Mouse (Mus musculus) forebrain, embryonic 11.5 days (tissue): ENCODE measurements at regions not wholly inside any gene's neighbourhood (a gene's known extent, or its start where the extent isn't known, plus 50 kb on each side); places are given as distances from the start of the nearest gene placed in this dataset.

Experiments used
- ATAC-seq: fragments of 200-750 bp; cut with Nextera tagmentation; replicated peaks from 2 replicates; pipeline ENCODE4 v1.8.0; 2017; ENCODE audit warnings: moderate TSS enrichment; ENCODE audit not compliant: low FRiP score
- DNase-seq: peaks from one replicate; pipeline ENCODE4 v3.0.0-alpha.2; 2017; ENCODE audit warnings: low spot score
- H3K27ac ChIP-seq: fragments of 300-500 bp; sonication (generic); 2 replicates; pipeline ENCODE4 v1.5.1; 2014; ENCODE audit warnings: low read depth, low read length
- H3K27me3 ChIP-seq: fragments of 300-500 bp; sonication (generic); 2 replicates; pipeline ENCODE4 v1.6.1; 2014; ENCODE audit warnings: mild to moderate bottlenecking, low read length, mixed read lengths; ENCODE audit not compliant: control insufficient read depth, insufficient read depth
- H3K36me3 ChIP-seq: fragments of 300-500 bp; sonication (generic); 2 replicates; pipeline ENCODE4 v1.6.1; 2014; ENCODE audit warnings: mild to moderate bottlenecking, low read length, moderate library complexity, mixed read lengths; ENCODE audit not compliant: control insufficient read depth, insufficient read depth
- H3K4me1 ChIP-seq: fragments of 300-500 bp; sonication (generic); replicated peaks from 2 replicates; pipeline ENCODE4 v1.6.1; 2014; ENCODE audit warnings: low read length, mixed read lengths; ENCODE audit not compliant: control insufficient read depth, insufficient read depth
- H3K4me2 ChIP-seq: fragments of 300-500 bp; sonication (generic); 2 replicates; pipeline ENCODE4 v1.6.1; 2014; ENCODE audit warnings: low read depth, mild to moderate bottlenecking, low read length, moderate library complexity, mixed read lengths; ENCODE audit not compliant: severe bottlenecking
- H3K4me3 ChIP-seq: fragments of 300-500 bp; sonication (generic); 2 replicates; pipeline ENCODE4 v1.5.1; 2014; ENCODE audit warnings: low read depth, low read length
- H3K9ac ChIP-seq: fragments of 300-500 bp; sonication (generic); 2 replicates; pipeline ENCODE4 v1.6.1; 2014; ENCODE audit warnings: low read length
- H3K9me3 ChIP-seq: fragments of 300-500 bp; sonication (generic); 2 replicates; pipeline ENCODE4 v1.6.1; 2016; ENCODE audit warnings: low read length, mixed read lengths; ENCODE audit not compliant: control insufficient read depth
- WGBS: fragments of 180-500 bp; shearing (Covaris S2); extraction: QIAGEN DNeasy Blood & Tissue Kit; methylation state at CpG from one replicate; pipeline ENCODE4 v1.1.7; 2014; 5-methylcytosine and 5-hydroxymethylcytosine counted together

DNA sequence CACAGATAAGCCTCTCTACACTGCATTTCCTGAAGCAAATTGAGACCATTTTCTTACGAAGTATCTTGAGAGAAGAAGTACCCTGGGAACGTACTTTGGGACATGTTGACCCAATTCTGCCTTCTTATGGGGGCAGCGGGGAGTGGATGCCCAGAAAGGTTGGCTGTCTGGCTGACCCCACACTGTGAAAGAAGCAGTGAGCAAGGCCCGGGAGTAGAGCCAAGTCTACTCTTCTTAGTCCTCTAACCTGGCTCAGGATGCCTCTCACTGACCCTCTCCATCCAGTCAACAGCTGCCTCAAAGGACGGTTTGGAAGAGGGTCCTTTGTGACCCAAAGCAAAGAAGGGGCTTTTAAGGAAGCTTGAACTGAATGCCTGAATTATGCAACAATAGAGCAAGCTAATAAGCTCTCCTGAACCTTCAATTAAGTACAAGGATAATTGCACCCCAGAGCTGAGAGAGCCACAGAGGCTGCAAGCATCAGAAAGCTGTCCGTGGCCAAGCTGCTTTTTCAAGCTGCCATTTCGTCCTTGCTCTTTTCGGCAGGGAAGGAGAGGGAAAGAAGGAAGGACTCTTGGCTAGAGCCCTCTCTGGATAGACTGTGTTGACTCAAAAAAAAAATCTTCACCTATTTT is 70.3 kb downstream of the Pctp start:
- Histone ChIP-seq H3K4me3 (no peak overlapping the region), H3K27me3 (peaks cover 2% of the 10 kb centered on the region; the same call in 1 of the 2 replicates), H3K4me1 (peaks cover 7% of the 10 kb centered on the region; the same call in 1 of the 2 replicates), H3K4me2 (no peak overlapping the region; the same call in 1 of the 2 replicates), H3K9me3 (no peaks in the 10 kb centered on the region), H3K27ac (no peak overlapping the region), H3K36me3 (no peaks in the 10 kb centered on the region), H3K9ac (no peak overlapping the region)
- WGBS: 26% methylated on average over 8 of the region's 8 CpGs
- no peak for ATAC-seq
- no peak for DNase-seq

GRCm38 (mm10) chr11:89929115-89929988 is 73.3 kb downstream of the Pctp start:
- H3K9ac ChIP-seq: no peak overlapping the region
- DNase-seq: no peak
- H3K4me3 ChIP-seq: no peak overlapping the region
- H3K4me2 ChIP-seq: no peak overlapping the region
- no peak overlapping the region for H3K27ac ChIP-seq
- no peak for ATAC-seq
- H3K36me3 ChIP-seq: no peaks in the 10 kb centered on the region
- H3K4me1 ChIP-seq: peaks cover 7% of the 10 kb centered on the region; the same call in 1 of the 2 replicates
- H3K9me3 ChIP-seq: no peaks in the 10 kb centered on the region
- peaks cover under 1% of the 10 kb centered on the region; the same call in 1 of the 2 replicates for H3K27me3 ChIP-seq
- 87% methylated on average over 12 of the region's 12 CpGs for WGBS

DNA sequence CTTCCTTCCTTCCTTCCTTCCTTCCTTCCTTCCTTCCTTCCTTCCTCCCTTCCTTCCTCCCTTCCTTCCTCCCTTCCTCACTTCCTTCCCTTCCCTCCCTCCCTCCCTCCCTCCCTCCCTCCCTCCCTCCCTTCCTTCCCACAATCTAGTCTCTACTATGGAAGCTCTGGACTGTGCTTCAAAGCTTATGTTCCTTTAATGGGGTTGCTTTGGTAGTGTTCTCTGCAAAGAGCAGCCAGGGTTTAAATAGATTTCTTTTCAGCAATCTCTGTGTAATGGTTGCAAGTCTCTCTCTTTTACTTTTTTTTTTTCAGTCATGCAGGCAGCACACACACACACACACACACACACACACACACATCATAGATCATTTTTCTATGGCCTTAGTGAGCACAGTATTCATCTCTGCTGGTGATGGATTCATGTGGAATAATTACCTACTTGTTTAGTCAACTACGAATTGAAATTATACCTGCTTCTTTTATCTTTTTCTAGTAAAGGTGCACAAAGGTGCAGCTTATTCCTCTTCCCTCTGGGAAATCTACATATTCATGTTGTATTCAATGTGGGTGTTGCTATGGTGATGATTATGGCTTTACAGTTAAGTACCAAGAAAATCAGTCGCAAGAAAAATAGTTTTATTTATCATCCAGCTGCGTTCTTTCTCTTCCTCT is 75.1 kb downstream of the Pctp start:
- no peaks in the 10 kb centered on the region for H3K36me3 ChIP-seq
- WGBS: 85% methylated on average over 3 of the region's 3 CpGs
- H3K4me1 ChIP-seq: peaks cover 4% of the 10 kb centered on the region; the same call in 1 of the 2 replicates
- ATAC-seq: no peak
- H3K27me3 ChIP-seq: no peaks in the 10 kb centered on the region
- no peak overlapping the region for H3K4me3 ChIP-seq
- no peak overlapping the region for H3K4me2 ChIP-seq
- H3K9me3 ChIP-seq: no peaks in the 10 kb centered on the region
- DNase-seq: no peak
- no peak overlapping the region for H3K27ac ChIP-seq
- no peak overlapping the region for H3K9ac ChIP-seq

GRCm38 (mm10) chr11:89922551-89922950 is 80.1 kb downstream of the Pctp start:
- WGBS: 93% methylated on average over 6 of the region's 6 CpGs
- Histone ChIP-seq H3K9ac (no peak overlapping the region), H3K4me3 (no peak overlapping the region), H3K4me2 (no peak overlapping the region), H3K9me3 (no peaks in the 10 kb centered on the region), H3K27me3 (no peaks in the 10 kb centered on the region), H3K36me3 (no peaks in the 10 kb centered on the region), H3K4me1 (no peaks in the 10 kb centered on the region), H3K27ac (no peak overlapping the region)
- ATAC-seq: no peak
- DNase-seq: no peak

DNA sequence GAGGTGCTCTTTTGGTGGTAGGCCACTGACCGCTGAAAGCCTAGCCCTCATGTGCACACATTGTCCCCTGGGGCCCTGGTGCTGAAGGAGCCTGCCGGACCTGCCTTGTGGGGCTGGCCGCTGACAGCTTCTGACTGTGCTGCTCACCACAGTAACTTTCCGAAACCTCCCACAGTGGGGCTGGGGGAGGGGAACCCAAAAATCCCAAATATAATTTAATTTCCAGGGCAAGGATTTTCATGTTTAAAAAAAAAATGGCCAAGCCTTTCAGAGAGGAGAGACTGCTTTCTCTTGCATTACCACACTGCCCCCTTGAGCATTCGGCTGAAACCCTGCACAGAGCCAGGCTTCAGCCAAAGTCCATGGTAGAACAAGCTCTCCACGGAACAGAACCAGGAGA is 81.5 kb downstream of the Pctp start:
- Histone ChIP-seq H3K4me1 (no peaks in the 10 kb centered on the region), H3K27me3 (no peaks in the 10 kb centered on the region), H3K9me3 (no peaks in the 10 kb centered on the region), H3K36me3 (no peaks in the 10 kb centered on the region), H3K4me3 (no peak overlapping the region), H3K9ac (no peak overlapping the region), H3K4me2 (no peak overlapping the region), H3K27ac (no peak overlapping the region)
- WGBS: 53% methylated on average over 6 of the region's 6 CpGs
- no peak for ATAC-seq
- DNase-seq: peak; percentile 51

DNA sequence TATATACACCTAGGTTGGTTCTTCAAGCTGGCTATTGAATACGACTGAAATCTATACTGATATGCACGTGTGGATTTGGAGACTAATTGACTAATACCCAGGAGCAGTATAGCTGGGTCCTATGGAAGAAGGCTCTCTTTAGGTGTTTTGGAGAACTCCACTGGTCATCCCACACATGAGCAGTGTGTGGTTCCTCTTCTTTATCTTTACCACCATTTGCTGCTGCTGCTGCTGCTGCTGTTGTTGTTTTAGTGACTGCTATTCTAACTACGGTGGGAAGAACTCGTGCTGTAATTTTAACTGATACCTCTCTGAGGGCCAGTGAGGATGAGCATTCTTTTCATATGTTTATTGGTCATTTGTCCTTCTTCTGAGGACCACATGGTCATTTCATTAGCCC is 86.9 kb downstream of the Pctp start:
- no peaks in the 10 kb centered on the region for H3K27me3 ChIP-seq
- H3K4me2 ChIP-seq: no peak overlapping the region
- no peaks in the 10 kb centered on the region for H3K4me1 ChIP-seq
- H3K4me3 ChIP-seq: no peak overlapping the region
- DNase-seq: no peak
- no peaks in the 10 kb centered on the region for H3K36me3 ChIP-seq
- H3K9me3 ChIP-seq: no peaks in the 10 kb centered on the region
- H3K27ac ChIP-seq: no peak overlapping the region
- H3K9ac ChIP-seq: no peak overlapping the region
- ATAC-seq: no peak
- 92% methylated on average over 4 of the region's 4 CpGs for WGBS

DNA sequence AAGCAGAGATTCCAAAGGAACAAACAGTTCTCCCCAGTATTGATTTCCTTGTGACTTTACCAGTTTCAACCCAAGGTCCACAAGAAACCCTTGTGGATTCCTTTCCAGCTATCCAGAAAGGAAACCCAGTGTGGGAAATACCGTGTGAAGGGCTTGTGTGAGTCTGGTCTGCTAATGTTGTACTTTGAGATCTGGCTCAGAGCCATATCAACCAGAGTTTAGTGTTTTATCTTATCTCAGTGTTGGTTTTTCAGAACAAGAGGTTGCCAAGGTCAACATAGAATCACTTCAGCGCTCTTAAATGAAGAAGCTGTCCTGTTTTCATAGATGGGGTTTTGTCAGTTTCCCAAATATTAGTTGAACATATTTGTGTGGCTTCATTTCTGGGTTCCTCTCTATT is 88.1 kb downstream of the Pctp start:
- no peak for DNase-seq
- H3K27ac ChIP-seq: no peak overlapping the region
- H3K27me3 ChIP-seq: no peaks in the 10 kb centered on the region
- no peaks in the 10 kb centered on the region for H3K4me1 ChIP-seq
- H3K9me3 ChIP-seq: no peaks in the 10 kb centered on the region
- no peak overlapping the region for H3K9ac ChIP-seq
- 81% methylated on average over 2 of the region's 2 CpGs for WGBS
- no peaks in the 10 kb centered on the region for H3K36me3 ChIP-seq
- H3K4me2 ChIP-seq: no peak overlapping the region
- no peak for ATAC-seq
- no peak overlapping the region for H3K4me3 ChIP-seq

DNA sequence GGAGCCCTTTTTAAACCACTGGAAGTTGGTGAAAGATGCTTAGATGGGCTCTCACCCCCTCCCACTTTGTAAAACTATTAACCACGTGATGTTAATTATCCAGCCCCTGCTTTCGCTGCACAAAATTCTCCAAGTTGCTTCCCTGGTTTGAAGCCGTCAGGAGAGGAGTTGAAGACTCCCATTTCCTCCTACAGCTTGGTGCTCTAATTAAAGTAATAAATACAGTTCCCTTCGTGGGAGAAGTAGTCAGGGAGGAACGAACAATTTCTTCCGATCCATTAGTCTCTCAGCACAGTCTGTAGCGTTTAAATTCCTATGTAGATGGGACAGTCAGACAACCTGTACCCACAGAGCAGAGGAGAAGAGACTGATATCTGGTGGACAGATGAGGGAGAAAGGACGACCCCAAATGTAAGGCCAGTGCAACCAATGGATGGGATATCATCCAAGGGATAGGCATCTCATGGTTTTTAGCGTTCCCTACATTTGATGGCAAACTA is 101.4 kb downstream of the Pctp start:
- Histone ChIP-seq H3K27me3 (no peaks in the 10 kb centered on the region), H3K36me3 (no peaks in the 10 kb centered on the region), H3K27ac (no peak overlapping the region), H3K4me1 (no peaks in the 10 kb centered on the region), H3K9me3 (no peaks in the 10 kb centered on the region), H3K9ac (no peak overlapping the region), H3K4me3 (no peak overlapping the region), H3K4me2 (no peak overlapping the region)
- no peak for ATAC-seq
- DNase-seq: no peak
- 79% methylated on average over 9 of the region's 9 CpGs for WGBS
